Mouse (Mus musculus): Measurements from ENCODE around the gene Col2a1. TPM values are rescaled to one million over a fixed set of nuclear protein-coding genes. Genes with fewer than 3 reads are reported as not detected.

The Col2a1 gene
- total and polyA plus RNA-seq, 2 experiments from 2014 or later = 6.2 to 17.8 TPM

DNA sequence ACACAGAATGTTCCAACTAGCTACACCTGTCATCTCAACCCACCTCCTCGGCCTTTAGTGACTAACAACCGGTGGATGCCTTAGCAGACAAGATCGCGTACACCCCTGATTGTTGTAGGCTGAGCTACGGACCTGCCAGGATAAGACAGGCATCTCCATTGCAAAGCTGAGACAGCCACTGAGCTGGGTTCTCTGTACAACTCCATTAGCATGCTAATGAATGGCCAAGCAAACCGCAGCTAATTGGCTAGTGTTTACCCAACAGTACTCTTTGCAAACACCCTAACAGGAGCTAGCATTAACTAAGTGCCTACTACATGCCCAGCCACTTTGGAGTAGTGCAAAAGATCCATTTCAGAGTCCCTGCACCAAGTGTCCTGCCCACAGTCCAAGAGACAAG is 8.3 kb upstream of the Col2a1 start:
- WGBS = 62% methylated on average over 6 of the region's 6 CpGs
- no peaks in the 10 kb centered on the region for H3K36me3 ChIP-seq (ENCODE audit: insufficient read depth, low read length)
- no peaks in the 10 kb centered on the region for H3K4me1 ChIP-seq (ENCODE audit: insufficient read depth, low read length)
- H3K9ac ChIP-seq (replicated peaks; ENCODE audit: low read length, poor library complexity, severe bottlenecking) = no peak overlapping the region
- ATAC-seq (ENCODE audit: low FRiP score) = no peak
- no peak for DNase-seq (ENCODE audit: low spot score)
- no peak for TF ChIP-seq CTCF (IDR thresholded peaks at IDR 0.05)
- no peaks in the 10 kb centered on the region for H3K9me3 ChIP-seq (ENCODE audit: low read length)
- no peaks in the 10 kb centered on the region; the same call in 1 of the 2 replicates for H3K27me3 ChIP-seq (ENCODE audit: insufficient read depth, low read length)
- H3K4me3 ChIP-seq (ENCODE audit: low read depth, low read length) = no peak overlapping the region
- H3K27ac ChIP-seq (ENCODE audit: low read depth, low read length) = no peak overlapping the region
- no peak overlapping the region for H3K4me2 ChIP-seq (ENCODE audit: low read depth, low read length, poor library complexity, severe bottlenecking)

DNA sequence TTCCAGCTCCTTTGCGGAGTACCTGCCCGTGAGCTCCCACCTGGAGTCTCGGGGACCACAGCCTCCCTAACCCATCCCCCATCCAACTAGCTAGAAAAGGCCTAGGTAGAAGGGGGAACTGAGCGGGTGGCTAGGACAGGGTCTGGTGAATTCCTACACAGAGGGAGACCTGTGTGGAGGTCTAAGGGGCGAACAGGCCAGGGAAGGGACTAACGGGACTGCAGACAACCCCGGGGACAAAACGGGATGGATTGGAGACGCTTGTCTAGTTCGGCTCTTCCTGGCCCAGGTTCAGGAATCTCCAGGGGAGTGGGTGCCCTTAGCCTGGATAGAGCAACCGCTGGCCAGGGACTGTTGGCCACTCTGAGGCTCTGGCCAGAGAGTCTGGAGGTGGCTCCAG is 686 bp upstream of the Col2a1 start:
- Histone ChIP-seq H3K4me3 (ENCODE audit: low read depth, low read length) (peak overlapping the region; percentile 38), H3K4me2 (ENCODE audit: low read depth, low read length, poor library complexity, severe bottlenecking) (peak overlapping the region; percentile 91), H3K9me3 (ENCODE audit: low read length) (no peaks in the 10 kb centered on the region)

DNA sequence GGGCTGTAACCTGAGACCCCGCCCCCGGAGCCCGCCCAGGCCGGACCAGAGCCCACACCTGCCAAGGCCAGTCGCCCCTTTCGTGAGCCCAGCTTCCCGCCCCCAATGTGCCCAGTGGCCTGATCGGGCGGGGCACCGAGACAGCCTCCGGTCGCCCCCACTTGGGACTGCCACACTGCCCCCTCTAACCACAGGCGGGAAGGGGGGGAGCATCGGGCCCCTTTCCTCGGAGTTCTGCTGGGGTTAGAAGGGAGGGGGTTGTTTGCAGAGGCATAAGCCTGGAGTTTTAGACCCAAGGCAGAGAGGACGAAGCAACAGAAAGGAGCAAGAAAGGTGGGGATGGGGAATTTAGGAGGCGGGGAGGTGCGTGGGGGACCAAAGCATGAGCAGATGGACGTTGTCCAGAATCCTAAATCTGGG is 255 bp upstream of the Col2a1 start:
- ATAC-seq (ENCODE audit: low FRiP score) (no peak), DNase-seq (ENCODE audit: low spot score) (no peak)
- Histone ChIP-seq H3K27me3 (ENCODE audit: insufficient read depth, low read length) (peaks cover 32% of the 10 kb centered on the region), H3K9me3 (ENCODE audit: low read length) (no peaks in the 10 kb centered on the region), H3K4me2 (ENCODE audit: low read depth, low read length, poor library complexity, severe bottlenecking) (peak overlapping the region; percentile 91), H3K4me1 (ENCODE audit: insufficient read depth, low read length) (peaks cover 32% of the 10 kb centered on the region), H3K9ac (replicated peaks; ENCODE audit: low read length, poor library complexity, severe bottlenecking) (peak overlapping the region; percentile 42; the same call in 1 of the 2 replicates), H3K4me3 (ENCODE audit: low read depth, low read length) (peak overlapping the region; percentile 38), H3K27ac (ENCODE audit: low read depth, low read length) (no peak overlapping the region), H3K36me3 (ENCODE audit: insufficient read depth, low read length) (no peaks in the 10 kb centered on the region)
- 3% methylated on average over 18 of the region's 19 CpGs for WGBS
- no peak for TF ChIP-seq CTCF (IDR thresholded peaks at IDR 0.05)

More for the DNA sequence above, 686 bp upstream of the Col2a1 start:
- ATAC-seq (ENCODE audit: low FRiP score) = no peak; the same call in 1 of the 2 replicates
- WGBS = 18% methylated on average over 11 of the region's 11 CpGs
- no peak overlapping the region for H3K27ac ChIP-seq (ENCODE audit: low read depth, low read length)
- DNase-seq (ENCODE audit: low spot score) = no peak
- peaks cover 32% of the 10 kb centered on the region for H3K4me1 ChIP-seq (ENCODE audit: insufficient read depth, low read length)
- TF ChIP-seq CTCF (IDR thresholded peaks at IDR 0.05) = no peak
- no peaks in the 10 kb centered on the region for H3K36me3 ChIP-seq (ENCODE audit: insufficient read depth, low read length)
- H3K9ac ChIP-seq (replicated peaks; ENCODE audit: low read length, poor library complexity, severe bottlenecking) = peak overlapping the region; percentile 42; the same call in 1 of the 2 replicates
- peaks cover 28% of the 10 kb centered on the region for H3K27me3 ChIP-seq (ENCODE audit: insufficient read depth, low read length)

DNA sequence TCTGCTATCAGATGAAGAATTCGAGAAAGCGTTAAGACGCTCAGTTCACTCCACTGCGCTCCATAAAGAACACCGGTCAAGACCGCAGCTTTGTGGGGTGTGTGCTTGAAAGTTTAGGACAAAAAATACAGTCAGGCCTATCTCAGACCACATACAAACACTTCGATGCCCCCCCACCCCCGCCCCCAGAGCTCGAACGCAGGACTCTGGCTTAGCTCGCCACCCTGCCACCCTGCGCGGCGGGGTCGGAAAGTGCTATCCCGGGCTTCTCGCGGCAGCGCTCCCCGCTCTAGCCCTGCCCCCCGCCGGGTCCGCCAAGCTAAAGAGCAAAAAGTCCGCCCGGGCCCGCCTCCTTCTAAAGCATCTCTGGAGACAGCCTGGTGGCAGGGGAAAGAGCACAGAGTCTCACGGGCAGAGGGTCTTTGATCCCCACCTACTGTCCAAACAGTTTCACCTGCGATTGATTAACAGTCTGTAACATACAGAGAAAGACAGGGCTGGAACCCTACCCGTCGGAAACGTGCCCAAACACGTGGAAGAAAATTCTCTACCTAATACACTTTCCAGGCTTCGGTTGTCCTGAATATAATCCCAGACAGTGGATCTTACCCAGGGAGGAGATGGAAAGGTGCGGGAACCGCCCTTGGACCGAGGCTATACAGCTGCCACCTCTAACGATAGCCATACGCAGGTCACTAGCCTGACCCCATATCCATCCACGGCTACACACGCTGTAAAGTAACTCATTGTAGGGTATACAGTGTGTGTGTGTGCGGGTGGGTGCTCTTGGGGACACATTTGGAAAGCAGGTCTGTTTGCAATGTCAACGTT is 1.3 kb downstream of the Col2a1 start:
- H3K9me3 ChIP-seq (ENCODE audit: low read length) = no peaks in the 10 kb centered on the region
- DNase-seq (ENCODE audit: low spot score) (no peak), ATAC-seq (ENCODE audit: low FRiP score) (no peak)
- no peak overlapping the region for H3K9ac ChIP-seq (replicated peaks; ENCODE audit: low read length, poor library complexity, severe bottlenecking)
- H3K4me3 ChIP-seq (ENCODE audit: low read depth, low read length) = peak overlapping the region; percentile 38
- 1% methylated on average over 42 of the region's 42 CpGs for WGBS
- TF ChIP-seq CTCF (IDR thresholded peaks at IDR 0.05) = no peak
- H3K4me1 ChIP-seq (ENCODE audit: insufficient read depth, low read length) = peaks cover 32% of the 10 kb centered on the region
- H3K27ac ChIP-seq (ENCODE audit: low read depth, low read length) = no peak overlapping the region
- peaks cover 36% of the 10 kb centered on the region for H3K27me3 ChIP-seq (ENCODE audit: insufficient read depth, low read length)
- no peaks in the 10 kb centered on the region for H3K36me3 ChIP-seq (ENCODE audit: insufficient read depth, low read length)
- H3K4me2 ChIP-seq (ENCODE audit: low read depth, low read length, poor library complexity, severe bottlenecking) = peak overlapping the region; percentile 91

DNA sequence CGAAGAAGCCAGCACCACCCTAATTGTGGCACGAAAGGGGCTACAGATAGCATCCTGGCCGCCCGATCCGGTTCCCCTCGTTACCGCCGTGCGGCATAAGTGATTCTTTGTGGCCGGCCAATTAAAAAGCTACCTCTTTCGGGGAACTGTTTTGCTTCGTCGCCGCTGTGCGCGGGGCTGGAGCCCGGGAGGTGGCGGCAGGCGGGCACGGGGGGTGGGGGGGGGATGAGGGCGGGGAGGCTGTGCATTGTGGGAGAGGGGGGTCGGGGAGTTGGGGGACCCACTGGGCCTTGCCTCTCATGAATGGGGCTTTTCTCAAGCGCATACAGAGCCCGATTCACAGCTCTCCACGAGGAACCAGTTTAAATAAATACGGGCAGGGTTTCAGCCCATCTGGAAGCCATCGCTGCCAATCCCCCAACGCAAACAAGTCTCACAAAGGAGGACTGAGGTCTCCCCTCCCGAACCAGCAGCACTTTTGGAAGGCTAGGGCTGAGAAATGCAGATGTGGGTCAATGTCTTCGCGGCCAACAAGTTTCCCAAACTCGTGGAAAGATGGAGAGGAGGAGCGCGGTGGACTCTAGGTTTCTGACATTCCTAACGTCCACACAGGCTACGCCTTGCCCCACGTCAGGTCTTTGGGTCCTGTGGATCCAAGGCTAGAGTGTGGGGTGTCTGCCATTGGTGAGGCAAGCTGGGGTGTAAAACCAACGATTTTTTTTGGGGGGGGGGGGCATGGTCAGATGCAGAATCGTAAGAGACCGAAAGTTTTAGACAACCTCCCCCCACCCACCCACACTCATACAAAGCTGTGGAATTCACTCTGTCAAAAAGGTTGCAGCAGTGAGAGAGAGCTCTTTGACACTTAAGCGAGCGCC is 2.1 kb downstream of the Col2a1 start:
- DNase-seq (ENCODE audit: low spot score) (peak; percentile 66), ATAC-seq (ENCODE audit: low FRiP score) (0 out of 2 replicates have a peak, but pooled peaks have one; percentile 39)
- TF ChIP-seq CTCF (IDR thresholded peaks at IDR 0.05) = no peak
- Histone ChIP-seq H3K27me3 (ENCODE audit: insufficient read depth, low read length) (peaks cover 36% of the 10 kb centered on the region), H3K9ac (replicated peaks; ENCODE audit: low read length, poor library complexity, severe bottlenecking) (peak overlapping the region; percentile 48), H3K9me3 (ENCODE audit: low read length) (no peaks in the 10 kb centered on the region), H3K27ac (ENCODE audit: low read depth, low read length) (no peak overlapping the region), H3K4me2 (ENCODE audit: low read depth, low read length, poor library complexity, severe bottlenecking) (peak overlapping the region; percentile 91), H3K4me1 (ENCODE audit: insufficient read depth, low read length) (peaks cover 32% of the 10 kb centered on the region), H3K4me3 (ENCODE audit: low read depth, low read length) (peak overlapping the region; percentile 36), H3K36me3 (ENCODE audit: insufficient read depth, low read length) (no peaks in the 10 kb centered on the region)
- under 1% methylated on average over 34 of the region's 42 CpGs for WGBS
